ENCODE assay signal across 19 mouse cellular contexts in genomic region chr10:112051220-112051619, GRCm38 (mm10). TPM values are rescaled to one million over a fixed set of nuclear protein-coding genes. Genes with fewer than 3 reads are reported as not detected.
A peak's percentile ranks its signal among the peaks of the same experiment; 100 is the strongest.
DNase-seq lines count a peak whose midpoint lies in the region; ATAC-seq and TF ChIP-seq lines count a peak whose summit lies in the region.
"Had no signal": no experiment of that assay in that cellular context is flagged by ENCODE, and none has a peak within 500 bp of the region (broad histone marks: within the 10 kb centered on the region; RNA-seq: fewer than 3 reads in every experiment).

No protein-coding gene starts in this region.

- H3K27ac ChIP-seq in lung, postnatal 0 days (ENCODE audit: low read length) = no peak overlapping the region
- no peak overlapping the region for H3K27ac ChIP-seq in intestine, embryonic 16.5 days (ENCODE audit: low read length)
- H3K27ac ChIP-seq: forebrain, embryonic 10.5 days; liver, embryonic 12.5 days had no signal

- H3K9ac ChIP-seq in lung, postnatal 0 days (replicated peaks; ENCODE audit: low read depth) = no peak overlapping the region
- H3K9ac ChIP-seq in intestine, embryonic 16.5 days (ENCODE audit: low read depth, low read length) = no peak overlapping the region
- H3K9ac ChIP-seq: liver, embryonic 12.5 days had no signal

- no peak overlapping the region for H3K4me3 ChIP-seq in lung, postnatal 0 days (ENCODE audit: low read depth, low read length)
- no peak overlapping the region for H3K4me3 ChIP-seq in intestine, embryonic 16.5 days (ENCODE audit: low read length)
- H3K4me3 ChIP-seq: forebrain, embryonic 10.5 days; liver, embryonic 12.5 days had no signal

- no peaks in the 10 kb centered on the region for H3K36me3 ChIP-seq in lung, postnatal 0 days (ENCODE audit: insufficient read depth, low read length)
- H3K36me3 ChIP-seq in intestine, embryonic 16.5 days (ENCODE audit: control insufficient read depth, insufficient read depth, low read length) = no peaks in the 10 kb centered on the region
- H3K36me3 ChIP-seq: forebrain, embryonic 10.5 days; liver, embryonic 12.5 days had no signal

- no peaks in the 10 kb centered on the region for H3K9me3 ChIP-seq in lung, postnatal 0 days (ENCODE audit: low read length)
- H3K9me3 ChIP-seq in intestine, embryonic 16.5 days (ENCODE audit: control insufficient read depth, low read length) = no peaks in the 10 kb centered on the region
- H3K9me3 ChIP-seq: forebrain, embryonic 10.5 days; liver, embryonic 12.5 days had no signal

- ATAC-seq in lung, postnatal 0 days = no peak
- ATAC-seq in intestine, embryonic 16.5 days = peak; percentile 69; the same call in 1 of the 2 replicates
- ATAC-seq: liver, embryonic 12.5 days; midbrain, embryonic 16.5 days had no signal

- no peak for TF ChIP-seq CTCF in lung, postnatal 0 days (IDR thresholded peaks at IDR 0.05)

- H3K27me3 ChIP-seq in lung, postnatal 0 days (replicated peaks; ENCODE audit: insufficient read depth, low read length) = no peaks in the 10 kb centered on the region
- H3K27me3 ChIP-seq in intestine, embryonic 16.5 days (replicated peaks; ENCODE audit: control insufficient read depth, insufficient read depth, low read length) = no peaks in the 10 kb centered on the region
- H3K27me3 ChIP-seq: liver, embryonic 12.5 days had no signal

- peak; percentile 9 for DNase-seq in lung, postnatal 0 days (ENCODE audit: low spot score)
- DNase-seq in lung, postnatal 4 days = no peak
- DNase-seq in NIH3T3 (ENCODE audit: low read depth) = peak; percentile 12
- no peak for DNase-seq in embryo, embryonic 10.5 days (ENCODE audit: low spot score)
- DNase-seq in ovary, postnatal 10 days (ENCODE audit: low spot score) = no peak
- DNase-seq in spleen, postnatal 10 days (ENCODE audit: low spot score in 2 of 2) = no peak
- DNase-seq: cerebellum, adult 11-12 months; cerebellum, postnatal 36 days; gastrocnemius, postnatal 36 days; kidney, adult 11 months had no signal

- H3K4me2 ChIP-seq in lung, postnatal 0 days (replicated peaks; ENCODE audit: low read depth, low read length) = no peak overlapping the region
- H3K4me2 ChIP-seq in intestine, embryonic 16.5 days (ENCODE audit: low read depth, low read length) = no peak overlapping the region
- H3K4me2 ChIP-seq: heart, embryonic 11.5 days; liver, embryonic 12.5 days had no signal

- no peaks in the 10 kb centered on the region for H3K4me1 ChIP-seq in lung, postnatal 0 days (ENCODE audit: insufficient read depth, low read depth, low read length)
- H3K4me1 ChIP-seq in intestine, embryonic 16.5 days (ENCODE audit: control insufficient read depth, insufficient read depth, low read length) = no peaks in the 10 kb centered on the region
- H3K4me1 ChIP-seq: forebrain, embryonic 10.5 days; liver, embryonic 12.5 days had no signal

- no peak for TF ChIP-seq EP300 in lung, postnatal 0 days (IDR thresholded peaks at IDR 0.05)

RNA-seq across cellular contexts. Expression of gene Glipr1l1, which starts 8.8 kb away (rescaled TPM):
- polyA plus RNA-seq in lung, postnatal 0 days (2015; fragmentation: Nextera tagmentation; extraction: Ambion mirVana) = not detected in 2 replicates
- polyA plus RNA-seq in intestine, embryonic 16.5 days (2015; fragmentation: Nextera tagmentation; extraction: Ambion mirVana) = not detected in 2 replicates
- polyA plus RNA-seq: embryonic facial prominence, embryonic 14.5 days; forebrain, embryonic 10.5 days; heart, embryonic 11.5 days; hindbrain, embryonic 11.5 days; liver, embryonic 12.5 days; neural tube, embryonic 14.5 days; stomach, embryonic 16.5 days had no signal

RNA-seq across cellular contexts. Expression of gene Glipr1l2, which starts 31.9 kb away (rescaled TPM):
- polyA plus RNA-seq in lung, postnatal 0 days (2015; fragmentation: Nextera tagmentation; extraction: Ambion mirVana) = not detected in 2 replicates
- polyA plus RNA-seq in intestine, embryonic 16.5 days (2015; fragmentation: Nextera tagmentation; extraction: Ambion mirVana) = not detected in 2 replicates
- polyA plus RNA-seq: embryonic facial prominence, embryonic 14.5 days; forebrain, embryonic 10.5 days; heart, embryonic 11.5 days; hindbrain, embryonic 11.5 days; liver, embryonic 12.5 days; midbrain, embryonic 16.5 days; neural tube, embryonic 14.5 days; stomach, embryonic 16.5 days had no signal

RNA-seq across cellular contexts. Expression of gene Glipr1, which starts 48.8 kb away (rescaled TPM):
- 9.4 and 9.6 TPM in 2 replicates for polyA plus RNA-seq in lung, postnatal 0 days (2015; fragmentation: Nextera tagmentation; extraction: Ambion mirVana)
- 13.5 and 14.6 TPM in 2 replicates for polyA plus RNA-seq in intestine, embryonic 16.5 days (2015; fragmentation: Nextera tagmentation; extraction: Ambion mirVana)

Comparison
In these comparisons a context has a peak if more than half of its experiments do, and no peak if none do; other contexts are left out.
1. DNase-seq: peak in lung, postnatal 0 days (single experiment) and NIH3T3 (single experiment); none in lung, postnatal 4 days (0 of 2), embryo, embryonic 10.5 days (single experiment), ovary, postnatal 10 days (single experiment) and spleen, postnatal 10 days (0 of 2).